Mouse (Mus musculus) limb, embryonic 12.5 days (tissue): Measurements from ENCODE around the gene Batf. TPM values are rescaled to one million over a fixed set of nuclear protein-coding genes. Genes with fewer than 3 reads are reported as not detected.

Experiments used
- ATAC-seq: fragments of 200-750 bp; cut with Nextera tagmentation; 2 replicates; pipeline ENCODE4 v1.8.0; 2017; ENCODE audit warnings: low read depth, moderate TSS enrichment; ENCODE audit not compliant: insufficient number of reproducible peaks, insufficient read depth, low FRiP score, low TSS enrichment
- H3K27ac ChIP-seq: fragments of 300-500 bp; sonication (generic); 2 replicates; pipeline ENCODE4 v1.5.1; 2016; ENCODE audit warnings: mild to moderate bottlenecking, moderate library complexity
- H3K27me3 ChIP-seq: fragments of 300-500 bp; sonication (generic); 2 replicates; pipeline ENCODE4 v1.6.1; 2016; ENCODE audit warnings: mild to moderate bottlenecking, moderate library complexity
- H3K36me3 ChIP-seq: fragments of 300-500 bp; sonication (generic); 2 replicates; pipeline ENCODE4 v1.6.1; 2016; ENCODE audit warnings: mild to moderate bottlenecking, moderate library complexity
- H3K4me1 ChIP-seq: fragments of 300-500 bp; sonication (generic); replicated peaks from 2 replicates; pipeline ENCODE4 v1.6.1; 2016
- H3K4me2 ChIP-seq: fragments of 300-500 bp; sonication (generic); 2 replicates; pipeline ENCODE4 v1.6.1; 2016; ENCODE audit warnings: mild to moderate bottlenecking, moderate library complexity
- H3K4me3 ChIP-seq: fragments of 300-500 bp; sonication (generic); replicated peaks from 2 replicates; pipeline ENCODE4 v1.5.1; 2016; ENCODE audit warnings: mild to moderate bottlenecking
- H3K9ac ChIP-seq: fragments of 300-500 bp; sonication (generic); replicated peaks from 2 replicates; pipeline ENCODE4 v1.6.1; 2016; ENCODE audit warnings: mild to moderate bottlenecking, moderate library complexity
- H3K9me3 ChIP-seq: fragments of 300-500 bp; sonication (generic); 2 replicates; pipeline ENCODE4 v1.6.1; 2016; ENCODE audit warnings: mild to moderate bottlenecking, moderate library complexity
- WGBS: fragments of 180-500 bp; shearing (Covaris S2); methylation state at CpG from one replicate; pipeline ENCODE4 v1.1.7; 2016; 5-methylcytosine and 5-hydroxymethylcytosine counted together
- microRNA-seq: library from miRNA; unstranded; fragments of <30 nt; microRNA quantifications from one replicate; pipeline ENCODE4, GENCODE M21; 2017
- polyA plus RNA-seq: library from polyadenylated mRNA; unstranded; fragments of >200 nt; fragmentation: Nextera tagmentation; extraction: Ambion mirVana; gene quantifications from 2 replicates; pipeline ENCODE4 v1.2.1, GENCODE M21; 2016

Batf gene
- polyA plus RNA-seq, 1 experiment from 2014 or later, result 1.8 TPM

- Histone ChIP-seq H3K27me3 (no peaks in the 10 kb centered on the region), H3K27ac (no peak overlapping the region), H3K9me3 (no peaks in the 10 kb centered on the region), H3K4me3 (no peak overlapping the region), H3K9ac (no peak overlapping the region), H3K36me3 (no peaks in the 10 kb centered on the region), H3K4me1 (no peaks in the 10 kb centered on the region), H3K4me2 (no peak overlapping the region)
- 62% methylated on average over 5 of the region's 5 CpGs for WGBS
- ATAC-seq, result no peak
Measured at GRCm38 (mm10) chr12:85754611-85755265, 68.3 kb downstream of the Batf start.

GRCm38 (mm10) chr12:85756455-85756854 lies 70.0 kb downstream of the Batf start:
- no peaks in the 10 kb centered on the region for H3K9me3 ChIP-seq
- ATAC-seq, result no peak
- H3K27ac ChIP-seq, result no peak overlapping the region
- H3K4me2 ChIP-seq, result no peak overlapping the region
- no peaks in the 10 kb centered on the region for H3K4me1 ChIP-seq
- H3K4me3 ChIP-seq, result no peak overlapping the region
- H3K36me3 ChIP-seq, result no peaks in the 10 kb centered on the region
- 89% methylated on average over 3 of the region's 3 CpGs for WGBS
- no peaks in the 10 kb centered on the region for H3K27me3 ChIP-seq
- no peak overlapping the region for H3K9ac ChIP-seq

GRCm38 (mm10) chr12:85757074-85757473 lies 70.6 kb downstream of the Batf start:
- Histone ChIP-seq H3K27me3 (no peaks in the 10 kb centered on the region), H3K9ac (no peak overlapping the region), H3K4me2 (no peak overlapping the region), H3K36me3 (no peaks in the 10 kb centered on the region), H3K27ac (no peak overlapping the region), H3K4me1 (no peaks in the 10 kb centered on the region), H3K4me3 (no peak overlapping the region), H3K9me3 (no peaks in the 10 kb centered on the region)
- WGBS, result 79% methylated on average over 3 of the region's 3 CpGs
- ATAC-seq, result no peak

Small RNAs within 50 kb of the gene (microRNA-seq; reads per million reads assigned to microRNA genes)
- gene Gm47285, result not detected

Other genes starting within 250 kb of the Batf start
- gene Fos, start 212.8 kb upstream of the Batf start, polyA plus RNA-seq, result 2.0 and 2.7 TPM in 2 replicates
- gene Jdp2, start 87.6 kb upstream of the Batf start, polyA plus RNA-seq, result 0.87 and 1.1 TPM in 2 replicates
- 1.8 and 2.1 TPM in 2 replicates for gene Flvcr2, start 59.9 kb downstream of the Batf start, polyA plus RNA-seq
- gene Erg28, start 137.9 kb downstream of the Batf start, polyA plus RNA-seq, result 96.8 and 101 TPM in 2 replicates
- gene Ttll5, start 138.0 kb downstream of the Batf start, polyA plus RNA-seq, result 14.7 and 17.4 TPM in 2 replicates